Mouse (Mus musculus) midbrain, embryonic 10.5 days (tissue): ENCODE measurements around the gene Nrd1. TPM values are rescaled to one million over a fixed set of nuclear protein-coding genes. Genes with fewer than 3 reads are reported as not detected.

Experiments used
- DNase-seq: peaks from one replicate; pipeline ENCODE4 v3.0.0-alpha.2; 2017; ENCODE audit warnings: low spot score
- H3K27ac ChIP-seq: fragments of 300-500 bp; sonication (generic); replicated peaks from 2 replicates; pipeline ENCODE4 v1.5.1; 2016; ENCODE audit warnings: mild to moderate bottlenecking
- H3K27me3 ChIP-seq: fragments of 300-500 bp; sonication (generic); 2 replicates; pipeline ENCODE4 v1.6.1; 2016; ENCODE audit warnings: low read depth, mild to moderate bottlenecking; ENCODE audit not compliant: poor library complexity, severe bottlenecking
- H3K36me3 ChIP-seq: fragments of 300-500 bp; sonication (generic); 2 replicates; pipeline ENCODE4 v1.6.1; 2016; ENCODE audit warnings: mild to moderate bottlenecking, moderate library complexity
- H3K4me1 ChIP-seq: fragments of 300-500 bp; sonication (generic); 2 replicates; pipeline ENCODE4 v1.6.1; 2016
- H3K4me3 ChIP-seq: fragments of 300-500 bp; sonication (generic); 2 replicates; pipeline ENCODE4 v1.5.1; 2016; ENCODE audit warnings: mild to moderate bottlenecking, moderate library complexity
- H3K9me3 ChIP-seq: fragments of 300-500 bp; sonication (generic); replicated peaks from 2 replicates; pipeline ENCODE4 v1.6.1; 2016; ENCODE audit warnings: mild to moderate bottlenecking
- WGBS: fragments of 180-500 bp; shearing (Covaris S2); methylation state at CpG from one replicate; pipeline ENCODE4 v1.1.7; 2016; 5-methylcytosine and 5-hydroxymethylcytosine counted together
- polyA plus RNA-seq: library from polyadenylated mRNA; unstranded; fragments of >200 nt; fragmentation: Nextera tagmentation; extraction: Ambion mirVana; gene quantifications from 2 replicates; pipeline ENCODE4 v1.2.1, GENCODE M21; 2016

Gene Nrd1
- polyA plus RNA-seq, 1 experiment from 2014 or later, result 68.3 TPM

DNA sequence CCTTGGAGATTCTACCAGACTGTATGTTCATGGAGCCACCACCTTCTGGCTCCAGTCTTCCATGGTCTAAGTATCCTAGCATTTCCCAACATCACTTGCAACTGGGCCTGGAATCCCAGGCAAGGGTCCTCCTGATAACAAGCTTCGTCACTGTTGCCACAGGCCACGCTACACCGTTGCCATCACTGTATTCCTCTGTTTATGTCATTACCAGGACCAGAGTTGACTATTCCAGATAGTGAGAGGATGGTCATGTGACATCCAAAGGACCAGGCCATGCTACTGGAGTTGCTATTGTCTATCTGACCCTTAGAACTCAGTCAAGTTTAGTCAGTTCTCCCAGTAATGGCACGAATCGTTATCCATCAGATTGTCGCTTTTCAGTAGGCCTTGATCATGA, 9.9 kb upstream of the Nrd1 start:
- H3K36me3 ChIP-seq, result no peaks in the 10 kb centered on the region
- no peak overlapping the region for H3K4me3 ChIP-seq
- WGBS, result 94% methylated on average over 6 of the region's 6 CpGs
- H3K27me3 ChIP-seq, result no peaks in the 10 kb centered on the region
- H3K27ac ChIP-seq, result no peak overlapping the region
- peaks cover 5% of the 10 kb centered on the region; the same call in 1 of the 2 replicates for H3K4me1 ChIP-seq
- no peaks in the 10 kb centered on the region for H3K9me3 ChIP-seq
- DNase-seq, result no peak

DNA sequence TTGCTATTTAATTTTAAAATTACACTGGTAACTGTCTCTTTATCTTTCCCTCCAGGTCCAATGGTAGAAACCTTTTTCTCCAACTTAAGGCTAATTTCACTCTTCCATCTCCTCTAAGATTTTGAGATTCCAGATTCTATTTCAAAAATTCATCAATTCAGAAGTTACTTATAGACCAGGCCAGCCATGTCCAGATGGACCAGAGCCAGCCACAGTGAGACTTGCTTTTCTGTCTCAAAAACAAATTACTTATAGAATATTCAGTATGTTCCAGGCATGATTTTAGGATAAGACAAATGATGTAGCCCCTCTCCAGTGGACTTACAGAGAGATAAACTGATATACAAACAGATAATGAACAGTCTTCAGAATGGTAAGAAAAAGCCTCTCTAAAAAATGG, 8.6 kb upstream of the Nrd1 start:
- peaks cover 5% of the 10 kb centered on the region; the same call in 1 of the 2 replicates for H3K4me1 ChIP-seq
- no peaks in the 10 kb centered on the region for H3K27me3 ChIP-seq
- no peak overlapping the region for H3K27ac ChIP-seq
- no peaks in the 10 kb centered on the region for H3K36me3 ChIP-seq
- no peak for DNase-seq
- H3K4me3 ChIP-seq, result no peak overlapping the region
- H3K9me3 ChIP-seq, result no peaks in the 10 kb centered on the region

DNA sequence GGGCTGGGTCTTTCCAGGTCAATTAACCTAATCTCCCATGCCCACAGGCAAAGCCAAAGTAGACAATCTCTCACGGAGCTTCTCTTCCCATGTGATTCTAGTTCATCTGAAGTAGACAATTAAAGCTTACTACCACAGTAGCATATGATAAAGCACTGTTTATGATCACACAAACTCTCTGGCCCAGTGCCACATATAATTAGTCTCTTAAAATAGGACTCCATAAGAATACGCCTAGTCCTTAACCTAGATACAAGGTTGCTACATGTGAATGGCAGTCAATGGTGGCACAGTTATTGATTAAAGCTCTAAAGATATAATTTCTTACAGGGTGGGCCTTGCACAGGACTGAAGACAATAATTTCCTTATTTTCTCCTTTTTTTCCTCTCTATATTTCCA, 7.5 kb upstream of the Nrd1 start:
- no peak overlapping the region for H3K27ac ChIP-seq
- WGBS, result 69% methylated on average over 2 of the region's 2 CpGs
- H3K27me3 ChIP-seq, result no peaks in the 10 kb centered on the region
- H3K9me3 ChIP-seq, result no peaks in the 10 kb centered on the region
- H3K36me3 ChIP-seq, result no peaks in the 10 kb centered on the region
- H3K4me3 ChIP-seq, result no peak overlapping the region
- DNase-seq, result no peak
- H3K4me1 ChIP-seq, result peaks cover 5% of the 10 kb centered on the region; the same call in 1 of the 2 replicates

DNA sequence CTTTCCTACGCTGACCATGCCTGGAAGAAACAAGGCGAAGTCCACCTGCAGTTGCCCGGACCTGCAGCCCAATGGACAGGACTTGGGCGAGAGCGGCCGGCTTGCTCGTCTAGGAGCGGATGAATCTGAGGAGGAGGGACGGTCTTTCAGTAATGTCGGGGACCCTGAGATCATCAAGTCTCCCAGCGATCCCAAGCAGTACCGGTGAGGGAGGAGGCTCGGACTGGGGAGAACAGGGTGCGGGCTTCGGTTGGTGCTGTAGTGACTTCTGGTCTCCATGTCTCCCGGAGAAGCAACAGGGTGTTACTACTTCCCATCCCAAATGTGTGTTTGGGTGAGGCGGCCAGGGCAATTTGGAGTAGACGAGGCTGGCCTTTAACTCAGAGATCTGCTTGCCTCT, 506 bp downstream of the Nrd1 start:
- no peak for DNase-seq
- peak overlapping the region; percentile 65 for H3K4me3 ChIP-seq
- under 1% methylated on average over 18 of the region's 18 CpGs for WGBS
- H3K36me3 ChIP-seq, result peaks cover 20% of the 10 kb centered on the region
- no peaks in the 10 kb centered on the region for H3K9me3 ChIP-seq
- no peaks in the 10 kb centered on the region for H3K27me3 ChIP-seq
- H3K27ac ChIP-seq, result peak overlapping the region; percentile 91
- H3K4me1 ChIP-seq, result peaks cover 17% of the 10 kb centered on the region

DNA sequence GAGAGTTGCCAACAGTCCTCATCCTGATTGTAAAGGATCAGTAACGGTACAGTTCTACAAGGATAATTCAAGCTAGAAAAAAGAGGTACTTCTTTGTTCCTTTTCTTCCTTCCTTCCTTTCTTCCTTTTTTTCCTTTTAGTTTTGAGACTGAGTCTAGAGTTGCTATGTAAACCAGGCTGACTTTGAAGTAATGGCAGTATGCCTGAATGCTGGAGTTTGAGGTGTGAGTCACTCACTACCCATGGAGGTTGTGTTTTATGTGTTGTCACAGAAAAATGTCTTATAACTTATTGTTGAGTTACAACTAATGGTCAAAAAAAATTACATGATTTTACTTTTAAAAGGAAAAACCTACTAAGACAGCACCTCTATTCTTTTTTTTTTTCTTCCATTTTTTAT, 7.6 kb downstream of the Nrd1 start:
- Histone ChIP-seq H3K9me3 (no peaks in the 10 kb centered on the region), H3K4me3 (no peak overlapping the region), H3K27ac (no peak overlapping the region), H3K36me3 (peaks cover 39% of the 10 kb centered on the region), H3K27me3 (no peaks in the 10 kb centered on the region), H3K4me1 (no peaks in the 10 kb centered on the region; the same call in 1 of the 2 replicates)
- DNase-seq, result no peak
- WGBS, result 96% methylated on average over 1 of the region's 1 CpGs

DNA sequence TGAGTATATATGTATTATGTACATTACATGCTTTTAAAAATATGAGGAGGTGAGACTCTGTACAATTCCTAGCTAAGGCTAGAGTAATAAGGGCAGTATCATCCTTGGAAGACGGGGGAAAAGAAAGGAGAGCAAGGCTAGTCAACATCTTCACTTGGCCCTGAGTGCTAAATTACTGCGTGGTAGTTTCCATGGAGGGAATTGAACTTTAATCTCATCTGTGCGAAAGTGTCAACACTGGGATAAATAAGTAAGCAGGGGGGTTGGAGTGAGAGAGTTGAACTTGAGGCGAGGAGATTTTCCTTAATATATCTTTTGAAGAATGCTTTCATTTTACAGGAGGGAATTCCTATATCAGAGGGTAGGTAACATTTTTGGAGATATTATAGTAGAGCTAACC, 13.6 kb downstream of the Nrd1 start:
- Histone ChIP-seq H3K27me3 (no peaks in the 10 kb centered on the region), H3K4me3 (no peak overlapping the region), H3K36me3 (peaks cover 42% of the 10 kb centered on the region), H3K4me1 (no peaks in the 10 kb centered on the region), H3K27ac (no peak overlapping the region), H3K9me3 (no peaks in the 10 kb centered on the region)
- no peak for DNase-seq
- 95% methylated on average over 4 of the region's 4 CpGs for WGBS

DNA sequence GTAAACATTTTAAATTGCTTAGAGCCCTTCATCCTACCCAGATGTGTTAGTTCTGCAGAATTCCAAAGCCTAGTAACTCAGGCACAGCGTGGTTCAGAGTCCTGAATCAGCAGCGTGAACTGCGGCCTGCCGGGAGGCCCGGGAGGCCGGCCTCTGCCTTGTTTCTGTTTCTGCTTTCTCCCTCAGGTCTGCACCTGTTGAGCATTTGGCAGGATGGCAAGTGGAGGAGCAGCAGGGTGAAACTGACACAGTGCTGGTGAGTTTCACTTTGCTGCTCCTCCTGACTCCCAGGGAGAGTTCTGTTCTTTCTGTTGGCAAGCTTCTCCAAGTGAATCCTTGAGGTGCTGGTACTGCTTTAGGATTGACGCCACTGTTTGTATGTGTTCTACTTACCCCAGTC, 17.0 kb downstream of the Nrd1 start:
- Histone ChIP-seq H3K4me1 (no peaks in the 10 kb centered on the region), H3K4me3 (no peak overlapping the region), H3K36me3 (peaks cover 61% of the 10 kb centered on the region), H3K27ac (no peak overlapping the region), H3K9me3 (no peaks in the 10 kb centered on the region), H3K27me3 (no peaks in the 10 kb centered on the region)
- WGBS, result 54% methylated on average over 7 of the region's 7 CpGs
- no peak for DNase-seq

DNA sequence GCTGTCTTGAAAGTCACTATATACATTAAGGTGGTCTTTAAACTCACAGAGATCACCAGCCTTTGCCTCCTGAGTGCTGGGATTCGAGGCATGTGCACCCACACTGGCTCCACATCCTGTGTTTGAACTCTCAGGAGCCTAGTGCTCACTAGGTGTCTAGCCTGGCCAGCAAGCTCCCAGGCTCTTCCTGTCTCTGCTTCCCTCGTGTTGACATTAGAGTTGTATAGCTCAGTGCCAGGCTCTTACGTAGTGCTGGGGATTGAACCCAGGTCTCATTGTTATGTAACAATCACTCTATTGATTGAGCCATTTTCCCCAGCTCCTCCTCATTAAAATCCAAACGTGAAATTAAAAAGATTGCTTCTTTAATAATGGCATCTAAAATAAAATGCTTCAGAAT, 18.8 kb downstream of the Nrd1 start:
- 81% methylated on average over 4 of the region's 4 CpGs for WGBS
- H3K4me1 ChIP-seq, result no peaks in the 10 kb centered on the region
- peaks cover 57% of the 10 kb centered on the region for H3K36me3 ChIP-seq
- H3K27me3 ChIP-seq, result no peaks in the 10 kb centered on the region
- no peak overlapping the region for H3K27ac ChIP-seq
- H3K9me3 ChIP-seq, result no peaks in the 10 kb centered on the region
- no peak overlapping the region for H3K4me3 ChIP-seq
- DNase-seq, result no peak

DNA sequence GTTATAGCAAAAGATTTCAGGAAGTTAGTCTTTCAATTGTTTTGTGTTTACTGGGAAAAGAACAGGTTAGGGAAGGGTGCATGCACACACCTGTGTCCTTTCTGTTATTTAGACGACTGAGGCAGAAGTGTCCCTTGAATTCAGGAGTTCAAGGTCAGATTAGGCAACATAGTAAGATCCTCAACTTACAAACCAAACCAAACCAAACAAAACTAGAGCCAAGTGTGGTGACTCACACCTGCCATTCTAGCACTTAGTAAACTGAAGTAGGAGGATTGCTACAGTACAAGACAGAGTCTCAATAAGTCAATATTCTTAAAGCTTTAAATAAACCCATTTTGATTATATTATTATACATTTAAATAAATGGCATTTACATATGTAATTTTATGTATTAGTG, 21.5 kb downstream of the Nrd1 start:
- Histone ChIP-seq H3K9me3 (no peaks in the 10 kb centered on the region), H3K27me3 (no peaks in the 10 kb centered on the region), H3K4me1 (peaks cover 6% of the 10 kb centered on the region; the same call in 1 of the 2 replicates), H3K27ac (no peak overlapping the region), H3K36me3 (peaks cover 69% of the 10 kb centered on the region), H3K4me3 (no peak overlapping the region)
- DNase-seq, result no peak
- 78% methylated on average over 1 of the region's 1 CpGs for WGBS

DNA sequence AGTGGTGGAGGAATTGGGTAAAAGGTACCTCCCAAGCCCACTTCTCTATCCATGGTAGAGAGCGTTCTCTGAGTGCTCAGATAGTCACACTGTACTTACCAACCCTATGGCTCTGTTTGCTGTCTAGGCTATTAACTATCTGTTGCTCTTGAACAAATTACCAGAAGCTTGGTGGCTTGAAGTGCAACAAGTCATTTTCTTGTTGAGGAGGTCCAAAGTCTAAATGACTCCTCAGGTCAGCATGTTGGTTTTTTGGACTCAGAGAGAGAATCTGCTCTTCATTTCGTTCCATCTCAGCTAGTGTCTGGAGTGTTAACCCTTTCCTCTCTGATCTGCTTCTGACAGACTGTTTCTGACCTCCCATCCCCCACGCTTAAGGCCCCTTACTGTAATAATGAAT, 24.6 kb downstream of the Nrd1 start:
- Histone ChIP-seq H3K4me3 (no peak overlapping the region), H3K27ac (no peak overlapping the region), H3K9me3 (no peaks in the 10 kb centered on the region), H3K27me3 (no peaks in the 10 kb centered on the region), H3K4me1 (peaks cover 6% of the 10 kb centered on the region; the same call in 1 of the 2 replicates), H3K36me3 (peaks cover 72% of the 10 kb centered on the region)
- 64% methylated on average over 3 of the region's 3 CpGs for WGBS
- no peak for DNase-seq

DNA sequence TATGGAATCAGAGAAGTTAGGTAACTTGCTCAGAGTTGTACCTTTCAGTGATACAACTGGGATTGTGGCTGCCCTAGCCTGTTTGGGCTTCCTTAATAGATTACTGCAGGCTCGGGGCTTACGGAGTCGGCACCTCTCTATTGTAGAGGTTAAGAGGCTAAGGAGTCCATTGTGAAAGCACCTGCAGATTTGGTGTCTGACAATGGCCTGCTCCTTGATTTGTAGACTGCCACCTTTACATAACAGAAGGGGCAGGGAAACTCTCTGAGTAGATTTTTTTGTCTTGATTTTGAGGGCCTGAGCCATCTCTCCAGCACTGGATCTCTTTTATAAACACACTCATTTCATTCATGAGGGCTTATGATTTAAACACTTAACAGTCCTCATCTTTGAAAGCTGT, 26.1 kb downstream of the Nrd1 start:
- peaks cover 6% of the 10 kb centered on the region; the same call in 1 of the 2 replicates for H3K4me1 ChIP-seq
- no peak for DNase-seq
- H3K9me3 ChIP-seq, result no peaks in the 10 kb centered on the region
- no peak overlapping the region for H3K27ac ChIP-seq
- no peak overlapping the region for H3K4me3 ChIP-seq
- no peaks in the 10 kb centered on the region for H3K27me3 ChIP-seq
- peaks cover 76% of the 10 kb centered on the region for H3K36me3 ChIP-seq
- 44% methylated on average over 3 of the region's 3 CpGs for WGBS

DNA sequence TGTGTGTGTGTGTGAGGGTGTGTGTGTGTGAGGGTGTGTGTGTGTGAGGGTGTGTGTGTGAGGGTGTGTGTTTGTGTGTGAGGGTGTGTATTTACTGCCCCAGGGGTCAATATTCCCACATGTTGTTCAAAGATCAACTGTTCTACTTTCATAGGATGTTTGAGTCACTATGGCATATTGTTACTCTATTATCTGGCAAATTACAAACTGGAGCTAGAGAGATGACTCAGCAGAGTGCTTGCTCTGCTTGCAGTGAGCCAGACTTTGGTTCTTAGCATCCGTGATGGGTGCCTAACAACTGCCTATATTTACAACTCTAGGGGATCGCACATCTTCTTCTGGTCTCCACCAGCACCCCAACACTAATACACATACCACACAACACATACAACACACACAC, 29.4 kb downstream of the Nrd1 start:
- Histone ChIP-seq H3K4me3 (no peak overlapping the region), H3K4me1 (peaks cover 6% of the 10 kb centered on the region; the same call in 1 of the 2 replicates), H3K27ac (no peak overlapping the region), H3K27me3 (no peaks in the 10 kb centered on the region), H3K9me3 (no peaks in the 10 kb centered on the region), H3K36me3 (peaks cover 90% of the 10 kb centered on the region)
- DNase-seq, result no peak
- 90% methylated on average over 2 of the region's 2 CpGs for whole genome bisulfite sequencing

DNA sequence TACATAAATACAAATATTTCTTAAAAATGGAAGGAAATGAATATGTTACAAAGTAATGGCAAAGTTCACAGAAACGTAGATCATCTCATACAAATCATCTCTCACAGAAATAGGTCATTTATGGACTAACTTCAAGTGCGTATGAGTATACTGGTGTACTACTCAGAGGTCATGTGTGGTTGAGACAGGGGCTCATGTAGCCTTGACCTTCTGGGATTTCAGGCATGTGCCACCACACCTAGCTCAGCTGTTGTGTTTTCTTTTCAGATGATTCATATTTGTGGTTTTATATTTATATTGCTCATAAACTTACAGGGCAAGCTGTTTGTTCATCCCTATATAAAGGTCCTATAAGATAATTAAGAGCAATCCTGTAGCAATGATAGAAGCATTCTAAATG, 29.8 kb downstream of the Nrd1 start:
- peaks cover 86% of the 10 kb centered on the region for H3K36me3 ChIP-seq
- 94% methylated on average over 2 of the region's 2 CpGs for WGBS
- H3K27me3 ChIP-seq, result no peaks in the 10 kb centered on the region

DNA sequence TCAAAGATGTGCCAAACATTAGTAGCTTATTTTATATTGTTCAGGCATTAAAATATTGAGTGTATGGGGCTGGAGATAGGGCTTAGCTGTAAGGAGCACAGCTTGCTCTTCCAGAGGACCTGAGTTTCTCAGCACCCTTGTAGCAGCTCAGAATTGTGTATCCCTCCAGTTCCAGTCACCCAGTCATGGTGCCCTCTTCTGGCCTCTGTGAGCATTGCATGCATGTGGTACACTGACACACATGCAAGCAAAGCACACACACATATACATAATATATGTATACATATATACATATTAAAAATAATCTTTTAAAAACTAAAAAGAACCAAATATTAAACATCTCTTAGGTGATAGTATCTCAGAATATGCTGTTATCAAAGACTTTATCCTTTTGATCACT, 35.9 kb downstream of the Nrd1 start:
- Histone ChIP-seq H3K36me3 (peaks cover 85% of the 10 kb centered on the region), H3K27ac (no peak overlapping the region), H3K27me3 (no peaks in the 10 kb centered on the region)

More for the DNA sequence above, 29.8 kb downstream of the Nrd1 start:
- no peaks in the 10 kb centered on the region for H3K9me3 ChIP-seq
- peaks cover 6% of the 10 kb centered on the region; the same call in 1 of the 2 replicates for H3K4me1 ChIP-seq
- no peak overlapping the region for H3K4me3 ChIP-seq
- no peak overlapping the region for H3K27ac ChIP-seq
- no peak for DNase-seq

More for the DNA sequence above, 35.9 kb downstream of the Nrd1 start:
- Histone ChIP-seq H3K9me3 (no peaks in the 10 kb centered on the region), H3K4me1 (no peaks in the 10 kb centered on the region), H3K4me3 (no peak overlapping the region)
- peak; percentile 59 for DNase-seq
